Mouse (Mus musculus): ENCODE data around the gene Capn15.
A peak's percentile ranks its signal among the peaks of the same experiment; 100 is the strongest.

The Capn15 gene

DNA sequence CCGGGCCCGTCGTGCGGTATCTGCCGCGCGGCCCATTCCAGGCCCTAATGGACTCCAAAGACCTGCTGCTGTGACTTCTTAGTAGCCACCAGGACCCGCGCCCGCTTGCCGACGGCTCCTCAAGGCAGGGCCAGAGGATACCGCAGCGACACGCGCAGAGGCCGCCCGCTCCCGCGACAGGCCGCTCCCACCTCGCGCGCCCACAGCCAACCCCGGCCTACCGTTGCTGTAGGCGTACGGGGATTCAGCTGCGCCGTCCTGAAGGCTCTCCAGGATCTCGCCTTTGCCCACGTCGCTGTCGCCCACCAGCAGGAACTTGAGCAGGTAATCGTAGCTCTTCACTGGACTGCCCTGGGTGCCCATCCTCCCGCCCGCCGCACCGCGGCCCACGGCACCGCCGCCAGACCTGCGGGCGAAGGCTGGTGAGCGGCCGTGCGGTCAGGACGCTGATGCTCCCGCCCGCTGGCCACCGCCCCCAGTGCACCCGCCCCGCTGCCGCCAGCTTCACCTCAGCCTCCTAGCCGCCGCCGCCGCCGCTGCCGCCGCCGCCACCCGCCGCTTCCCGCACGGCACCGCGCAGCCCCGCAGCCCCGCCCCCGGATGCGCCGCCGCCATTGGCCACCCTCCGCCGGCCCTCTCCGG, 66.3 kb downstream of the Capn15 start, which contains the start of gene Rab40c:
TSS of gene Rab40c (minus strand) at position 584 of the 642 bp plus-strand sequence.
- DNase-seq (ENCODE audit: low read depth) = peak; percentile 43

DNA sequence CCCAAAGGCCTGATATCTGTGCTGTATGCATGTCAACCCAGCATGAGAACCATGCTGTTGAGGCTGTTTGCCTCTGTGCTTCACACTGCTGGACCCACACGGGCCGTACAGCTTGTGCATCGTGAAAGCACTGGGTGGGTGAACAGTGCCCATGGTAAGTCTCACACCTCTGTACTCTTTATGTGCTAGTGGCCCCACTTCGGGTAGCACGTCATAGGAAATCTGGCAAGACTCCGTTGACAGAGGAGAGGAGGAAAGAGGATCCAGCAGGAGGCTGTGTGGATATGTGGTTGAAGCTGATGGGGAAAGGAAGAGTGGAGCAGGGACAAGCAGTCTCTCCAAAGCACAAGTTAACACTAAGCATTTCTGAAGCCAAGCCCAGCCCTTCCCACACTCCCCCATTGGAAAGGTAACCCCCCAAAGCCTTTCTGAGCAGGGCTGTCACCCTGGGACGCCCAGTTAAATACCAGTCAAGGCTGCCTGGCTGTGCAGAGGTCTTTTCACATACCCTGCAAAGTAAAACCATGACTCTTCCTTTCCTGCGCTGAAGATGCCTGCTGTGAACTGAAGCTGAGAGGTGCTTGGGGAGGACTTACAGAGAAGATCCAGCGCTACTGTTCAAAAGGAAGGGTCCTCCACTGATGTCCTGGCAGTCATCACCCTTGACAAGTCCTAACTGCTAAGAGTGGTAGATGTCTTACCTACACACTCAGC, 67.4 kb downstream of the Capn15 start:
- DNase-seq (ENCODE audit: low read depth) = no peak

DNA sequence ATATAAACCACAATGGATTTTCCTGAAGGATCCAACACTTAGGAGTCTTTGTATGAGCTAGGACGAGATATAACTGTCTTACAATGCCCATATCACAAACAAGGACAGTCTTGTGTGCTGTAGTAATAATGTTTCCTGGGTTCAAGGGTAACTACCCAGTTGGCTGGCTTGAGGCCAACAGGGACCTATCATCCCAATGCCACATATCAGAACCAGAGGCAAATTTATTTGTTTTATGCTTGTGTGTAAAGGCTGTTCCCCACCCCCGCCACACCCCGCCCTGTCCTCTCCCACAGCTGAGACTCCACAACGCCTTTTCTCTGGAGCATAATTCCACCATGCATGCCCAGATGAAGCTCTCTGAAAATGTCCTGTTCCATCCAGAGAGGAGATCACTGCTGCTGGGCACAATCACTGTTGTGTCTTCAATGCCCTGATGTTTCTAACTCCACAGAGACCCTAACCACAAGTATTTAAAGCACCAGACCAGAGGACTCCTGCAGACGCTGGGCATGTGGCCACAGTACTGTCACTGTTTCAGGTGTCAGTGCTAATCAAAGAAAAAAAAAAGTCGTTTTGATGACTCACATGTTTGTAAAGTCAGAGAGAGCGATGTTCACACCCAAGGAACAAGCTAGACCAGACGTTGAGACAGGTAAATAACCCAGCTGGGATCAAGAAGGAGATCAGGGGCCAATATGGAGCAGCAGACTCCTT, 68.5 kb downstream of the Capn15 start:
- no peak for DNase-seq (ENCODE audit: low read depth)

DNA sequence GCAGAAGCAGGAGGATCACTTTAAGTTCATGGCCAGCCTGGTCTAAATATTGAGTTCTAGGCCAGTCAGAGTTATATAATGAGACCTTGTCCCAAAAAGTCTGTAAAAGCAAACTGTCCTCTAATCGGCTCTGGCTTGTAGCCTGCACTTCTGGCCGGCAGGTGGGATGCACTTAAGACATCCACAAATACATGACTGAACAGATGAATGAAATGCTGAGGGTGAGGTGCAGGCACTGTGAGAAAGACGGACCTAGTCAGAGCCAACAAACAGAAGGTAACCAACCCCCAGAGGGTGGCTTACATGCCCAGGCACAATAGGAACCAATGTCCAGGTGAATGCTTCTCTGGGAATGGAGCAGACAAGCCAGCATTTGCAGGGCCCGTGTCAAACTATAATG, 71.3 kb downstream of the Capn15 start:
- DNase-seq (ENCODE audit: low read depth) = no peak

DNA sequence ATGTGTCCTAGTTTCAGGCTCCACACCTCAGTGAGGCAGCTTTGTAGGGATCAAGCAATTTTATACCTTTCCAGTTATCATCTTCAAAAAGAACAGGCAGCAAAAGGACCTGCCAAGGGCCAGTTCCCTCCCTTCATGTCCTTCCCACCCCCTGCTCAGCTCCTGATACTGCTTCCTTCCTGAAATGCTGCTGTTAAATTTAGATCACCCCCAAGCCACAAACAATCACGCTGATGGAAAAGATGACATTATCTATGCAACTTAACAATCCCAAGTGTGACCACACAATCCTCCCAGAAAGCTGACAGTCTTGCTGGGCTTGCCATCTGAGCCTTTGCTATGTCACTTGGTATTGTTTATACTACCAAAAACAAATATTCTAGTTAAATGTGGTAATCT, 71.7 kb downstream of the Capn15 start:
- peak; percentile 90 for DNase-seq (ENCODE audit: low read depth)

DNA sequence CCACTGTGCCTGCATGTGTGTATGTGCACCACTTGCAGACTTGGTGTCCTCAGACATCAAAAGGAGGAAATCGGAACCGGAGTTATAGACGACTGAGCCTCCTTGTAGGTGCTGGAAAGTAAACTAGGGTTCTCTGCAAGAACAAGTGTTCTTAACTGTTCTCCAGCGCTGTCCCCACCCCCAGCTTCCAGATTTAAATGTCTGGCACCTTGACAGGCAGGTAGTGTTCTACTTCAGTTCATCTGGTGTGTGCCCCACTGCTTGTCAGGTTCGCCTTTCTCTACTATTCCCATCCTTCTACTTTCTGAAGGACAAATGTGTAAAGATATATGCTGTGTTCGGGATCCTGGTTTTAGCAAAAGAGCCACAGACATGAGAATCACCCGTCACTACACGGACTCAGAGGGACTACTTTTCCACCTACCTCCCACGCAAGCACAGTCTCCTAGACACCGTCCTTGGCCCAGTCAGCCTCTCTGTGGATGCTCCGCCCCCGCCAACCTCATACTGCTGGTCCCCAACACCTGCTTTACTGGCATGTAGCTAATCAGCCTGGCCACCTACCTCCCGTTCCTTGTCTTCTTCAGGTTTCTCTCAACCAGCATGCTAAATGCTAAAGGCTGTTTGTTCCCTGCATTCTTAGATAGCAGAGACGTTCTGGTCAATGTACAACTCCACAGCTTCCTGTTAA, 72.3 kb downstream of the Capn15 start:
- DNase-seq (ENCODE audit: low read depth) = no peak

DNA sequence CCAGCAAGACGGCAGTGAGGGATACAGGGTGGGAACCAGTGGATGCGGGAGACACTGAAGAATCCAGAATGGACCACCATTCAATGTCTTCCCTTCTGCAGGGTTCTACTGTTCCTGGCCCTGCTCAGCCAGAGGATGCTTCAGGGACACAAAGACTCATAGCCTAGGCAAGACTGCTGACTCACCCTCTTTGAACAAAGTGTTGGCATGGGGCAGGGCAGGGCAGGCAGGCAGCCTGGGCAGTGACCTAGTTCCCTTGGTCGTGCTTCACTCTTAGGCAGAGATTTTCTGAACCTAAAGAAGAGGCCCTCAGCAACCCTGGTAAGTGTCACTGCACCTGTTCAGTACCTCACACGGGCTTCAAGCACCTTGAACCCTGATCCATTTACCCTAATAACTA, 73.8 kb downstream of the Capn15 start:
- peak; percentile 52 for DNase-seq (ENCODE audit: low read depth)

Measured in 416B (cell line).